Mouse (Mus musculus) MEL (cell line): ENCODE results near the gene Lsmem1. TPM values are rescaled to one million over a fixed set of nuclear protein-coding genes. Genes with fewer than 3 reads are reported as not detected.
A peak's percentile ranks its signal among the peaks of the same experiment; 100 is the strongest.

Experiments
- DNase-seq: peaks from one replicate; pipeline ENCODE4 v3.0.0; 2011; ENCODE audit warnings: low read depth, low spot score
- H3K27ac ChIP-seq: 2 replicates; pipeline ENCODE4 v1.5.1; 2012; ENCODE audit warnings: low read depth, mild to moderate bottlenecking, control low read depth, low read length, moderate library complexity; ENCODE audit not compliant: control insufficient read depth
- H3K27me3 ChIP-seq, 2 experiments: fragments of 150-350 bp in 1 of 2; sonication (generic) in 1 of 2; 2 replicates each; pipeline ENCODE4 v1.6.1; 2012; ENCODE audit warnings: low read length in 2 of 2, mild to moderate bottlenecking in 2 of 2, improper control_type of control experiment in 1 of 2, moderate library complexity in 1 of 2; ENCODE audit not compliant: insufficient read depth in 2 of 2, control insufficient read depth in 1 of 2
- H3K36me3 ChIP-seq, 2 experiments: 2 replicates each; pipeline ENCODE4 v1.6.1; 2012 to 2014; ENCODE audit warnings: low read length in 2 of 2, improper control_type of control experiment in 1 of 2, inconsistent platforms in 1 of 2, mild to moderate bottlenecking in 1 of 2; ENCODE audit not compliant: insufficient read depth in 2 of 2, control insufficient read depth in 1 of 2
- H3K4me1 ChIP-seq, 2 experiments: fragments of 150-350 bp in 1 of 2; sonication (generic) in 1 of 2; 2 replicates each; pipeline ENCODE4 v1.6.1; 2012; ENCODE audit warnings: low read length in 2 of 2, improper control_type of control experiment in 1 of 2, mild to moderate bottlenecking in 1 of 2; ENCODE audit not compliant: insufficient read depth in 2 of 2, control insufficient read depth in 1 of 2
- H3K4me3 ChIP-seq, 2 experiments: fragments of 150-350 bp in 1 of 2; sonication (generic) in 1 of 2; 2 replicates each; pipeline ENCODE4 v1.5.1; 2012; ENCODE audit warnings: low read depth in 2 of 2, low read length in 2 of 2, mild to moderate bottlenecking in 2 of 2, moderate library complexity in 2 of 2, control low read depth in 1 of 2, improper control_type of control experiment in 1 of 2; ENCODE audit not compliant: control insufficient read depth in 1 of 2, insufficient read depth in 1 of 2
- H3K79me2 ChIP-seq: 2 replicates; pipeline ENCODE4 v1.6.1; 2012; ENCODE audit warnings: mild to moderate bottlenecking, low read length, moderate library complexity; ENCODE audit not compliant: control insufficient read depth, poor library complexity, insufficient read depth
- H3K9ac ChIP-seq: 2 replicates; pipeline ENCODE4 v1.6.1; 2012; ENCODE audit warnings: low read depth, mild to moderate bottlenecking, control low read depth, low read length, moderate library complexity; ENCODE audit not compliant: control insufficient read depth, poor library complexity, severe bottlenecking
- H3K9me3 ChIP-seq: fragments of 150-350 bp; sonication (generic); replicated peaks from 2 replicates; pipeline ENCODE4 v1.6.1; 2012; ENCODE audit warnings: mild to moderate bottlenecking, low read length, improper control_type of control experiment, moderate library complexity; ENCODE audit not compliant: insufficient read depth
- CHD2 ChIP-seq: IDR thresholded peaks from 2 replicates; pipeline ENCODE4 v1.6.1; 2011; ENCODE audit warnings: low read length, improper control_type of control experiment
- EP300 ChIP-seq, 2 experiments: IDR thresholded peaks; 2 replicates each; pipeline ENCODE4 v1.6.1; 2011; ENCODE audit warnings: improper control_type of control experiment in 2 of 2, low read length in 2 of 2, low read depth in 1 of 2, mild to moderate bottlenecking in 1 of 2
- GATA1 ChIP-seq: IDR thresholded peaks from 2 replicates; pipeline ENCODE4 v1.6.1; 2011; ENCODE audit warnings: low read depth, low read length, improper control_type of control experiment
- JUND ChIP-seq: IDR thresholded peaks from 2 replicates; pipeline ENCODE4 v1.6.1; 2011; ENCODE audit warnings: low read depth, mild to moderate bottlenecking, improper control_type of control experiment, low read length
- MAFK ChIP-seq: IDR thresholded peaks from 2 replicates; pipeline ENCODE4 v1.6.1; 2011; ENCODE audit warnings: low read depth, mild to moderate bottlenecking, low read length, improper control_type of control experiment, borderline replicate concordance
- MEF2A ChIP-seq: IDR thresholded peaks from 2 replicates; pipeline ENCODE4 v1.6.1; 2014; ENCODE audit warnings: low read depth, mild to moderate bottlenecking, inconsistent platforms, low read length, improper control_type of control experiment; ENCODE audit not compliant: poor library complexity, insufficient replicate concordance, severe bottlenecking; ENCODE audit errors: extremely low read depth
- NRF1 ChIP-seq: IDR thresholded peaks from 2 replicates; pipeline ENCODE4 v1.6.1; 2014; ENCODE audit warnings: low read depth, mild to moderate bottlenecking, inconsistent platforms, low read length, improper control_type of control experiment, moderate library complexity; ENCODE audit not compliant: poor library complexity, insufficient read depth, severe bottlenecking
- POLR2AphosphoS2 ChIP-seq: IDR thresholded peaks from 2 replicates; pipeline ENCODE4 v1.6.1; 2011; ENCODE audit warnings: low read length, improper control_type of control experiment
- POLR2AphosphoS5 ChIP-seq: IDR thresholded peaks from 2 replicates; pipeline ENCODE4 v1.6.1; 2012; ENCODE audit warnings: low read depth, borderline replicate concordance, mild to moderate bottlenecking, inconsistent platforms, low read length, moderate library complexity, mixed read lengths
- RCOR1 ChIP-seq: IDR thresholded peaks from 2 replicates; pipeline ENCODE4 v1.6.1; 2012; ENCODE audit warnings: low read depth, mild to moderate bottlenecking, inconsistent platforms, low read length, improper control_type of control experiment
- TBP ChIP-seq: IDR thresholded peaks from 2 replicates; pipeline ENCODE4 v1.8.0; 2011; ENCODE audit warnings: low read depth, low read length, improper control_type of control experiment
- TCF12 ChIP-seq: IDR thresholded peaks from 2 replicates; pipeline ENCODE4 v1.6.1; 2014; ENCODE audit warnings: low read depth, mild to moderate bottlenecking, inconsistent platforms, low read length, improper control_type of control experiment, moderate library complexity
- USF1 ChIP-seq: IDR thresholded peaks from 2 replicates; pipeline ENCODE4 v1.6.1; 2014; ENCODE audit warnings: low read depth, mild to moderate bottlenecking, inconsistent platforms, low read length, improper control_type of control experiment, moderate library complexity
- ZC3H11A ChIP-seq: IDR thresholded peaks from 2 replicates; pipeline ENCODE4 v1.6.1; 2012; ENCODE audit warnings: low read depth, mild to moderate bottlenecking, inconsistent platforms, low read length, improper control_type of control experiment
- ZNF384 ChIP-seq: IDR thresholded peaks from 2 replicates; pipeline ENCODE4 v1.6.1; 2012; ENCODE audit warnings: low read depth, mild to moderate bottlenecking, inconsistent platforms, low read length, improper control_type of control experiment
- polyA plus RNA-seq, 2 experiments: library from polyadenylated mRNA; stranded (reverse) in 1 of 2; unstranded in 1 of 2; fragments of >175 nt in 1 of 2; fragments of >200 nt in 1 of 2; gene quantifications; 2 replicates each; pipeline versions ENCODE4 v1.2.1 to v1.2.4; 2012; ENCODE audit warnings: low replicate concordance in 2 of 2, low read depth in 1 of 2; ENCODE audit not compliant: insufficient read length in 2 of 2, insufficient read depth in 1 of 2, missing spikeins in 1 of 2
- total RNA-seq: library from RNA; depleted of rRNA; stranded (reverse); fragments of 300-350 nt; gene quantifications from 2 replicates; pipeline ENCODE4 v1.2.3, GENCODE M21; 2012

The Lsmem1 gene
- total and polyA plus RNA-seq, 3 experiments, result 0.14 TPM; not detected in 2

- H3K9ac ChIP-seq, result no peak overlapping the region
- H3K27me3 ChIP-seq, result no peaks in the 10 kb centered on the region
- H3K4me1 ChIP-seq, result peaks cover 0 to 2% of the 10 kb centered on the region in 2 experiments; a peak in 1 of 4 replicates
- TF ChIP-seq USF1 (no peak), EP300 (IDR thresholded peaks at IDR 0.05; ENCODE audit: low read depth in 1 of 2, low read length in 2 of 2) (no peak), ZNF384 (no peak), POLR2AphosphoS5 (no peak), POLR2AphosphoS2 (no peak), GATA1 (no peak), RCOR1 (no peak), ZC3H11A (no peak), JUND (no peak), TBP (no peak), NRF1 (no peak), MEF2A (no peak), MAFK (no peak), TCF12 (no peak), CHD2 (no peak)
- no peaks in the 10 kb centered on the region for H3K79me2 ChIP-seq
- H3K36me3 ChIP-seq, result peaks cover 0 to 10% of the 10 kb centered on the region in 2 experiments; a peak in 2 of 4 replicates
- no peak overlapping the region for H3K27ac ChIP-seq
- H3K4me3 ChIP-seq, result no peak overlapping the region
- DNase-seq, result no peak
- H3K9me3 ChIP-seq, result no peaks in the 10 kb centered on the region
These were observed 32.3 kb upstream of the Lsmem1 start for GRCm38 (mm10) chr12:40231632-40232031.

DNA sequence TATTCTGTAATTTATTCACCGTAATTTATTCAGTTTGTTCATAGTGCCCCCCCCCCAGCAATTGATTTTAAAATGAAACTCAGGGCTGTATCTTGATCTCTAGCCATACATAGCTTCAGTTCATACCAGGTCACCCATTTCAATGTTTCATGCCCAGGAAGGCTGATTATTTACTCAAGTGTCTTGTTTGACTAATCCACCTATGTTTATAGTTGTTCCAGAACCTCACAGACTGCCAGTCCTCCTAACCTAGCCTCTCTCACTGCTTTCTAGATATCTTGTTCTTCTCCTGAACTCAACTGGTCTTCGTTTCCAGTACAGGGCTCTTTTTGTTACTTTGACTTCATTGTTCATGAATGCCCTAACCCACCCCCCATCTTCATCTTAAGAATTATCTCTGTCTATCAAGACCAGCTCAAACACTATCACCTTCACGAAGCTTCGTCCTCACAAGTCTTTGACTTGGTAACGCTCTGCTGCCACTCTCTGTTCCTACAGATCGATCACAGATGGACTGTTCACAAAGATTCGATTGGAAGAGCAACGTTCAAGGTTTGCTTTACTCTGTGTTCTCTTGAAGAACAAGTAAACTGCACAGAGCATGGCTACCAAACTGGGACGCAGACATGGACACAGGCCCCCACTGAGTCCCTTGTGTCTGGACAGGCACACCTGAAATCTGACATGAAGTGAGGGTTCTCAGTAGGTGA, 25.0 kb upstream of the Lsmem1 start:
- Histone ChIP-seq H3K4me1 (peaks cover 0 to 3% of the 10 kb centered on the region in 2 experiments; a peak in 3 of 4 replicates), H3K27ac (no peak overlapping the region), H3K27me3 (no peaks in the 10 kb centered on the region), H3K9ac (peak overlapping the region; percentile 29), H3K4me3 (peak overlapping the region in 1 of 2 experiments; percentile 58; a peak in 2 of 4 replicates), H3K79me2 (peaks cover 31% of the 10 kb centered on the region), H3K9me3 (no peaks in the 10 kb centered on the region), H3K36me3 (peaks cover 4 to 9% of the 10 kb centered on the region in 2 experiments)
- no peak for DNase-seq
- TF ChIP-seq RCOR1 (no peak), EP300 (IDR thresholded peaks at IDR 0.05; ENCODE audit: low read depth in 1 of 2, low read length in 2 of 2) (peak in 1 of 2 experiments; percentile 20; a peak in 1 of 4 replicates)
